Mouse (Mus musculus) erythroblast, embryonic 14.5 days (primary cell): ENCODE results near the gene Aipl1. TPM values are rescaled to one million over a fixed set of nuclear protein-coding genes. Genes with fewer than 3 reads are reported as not detected.

Experiments
- H3K27me3 ChIP-seq: 2 replicates; pipeline ENCODE4 v1.6.1; 2012; ENCODE audit warnings: inconsistent platforms; ENCODE audit not compliant: control insufficient read depth
- H3K36me3 ChIP-seq: 2 replicates; pipeline ENCODE4 v1.6.1; 2012; ENCODE audit warnings: mild to moderate bottlenecking, inconsistent platforms; ENCODE audit not compliant: control insufficient read depth
- H3K4me1 ChIP-seq: 2 replicates; pipeline ENCODE4 v1.6.1; 2012; ENCODE audit warnings: inconsistent platforms; ENCODE audit not compliant: control insufficient read depth
- H3K4me3 ChIP-seq: replicated peaks from 2 replicates; pipeline ENCODE3; 2012; ENCODE audit warnings: moderate library complexity, mild to moderate bottlenecking, inconsistent platforms
- H3K9me3 ChIP-seq: 2 replicates; pipeline ENCODE4 v1.6.1; 2012; ENCODE audit warnings: low read length, inconsistent platforms, mixed read lengths; ENCODE audit not compliant: control insufficient read depth
- GATA1 ChIP-seq: IDR thresholded peaks from 2 replicates; pipeline ENCODE4 v1.6.1; 2012; ENCODE audit warnings: low read length, inconsistent platforms, mixed read lengths
- TAL1 ChIP-seq: IDR thresholded peaks from 3 replicates; pipeline ENCODE4 v1.6.1; 2012; ENCODE audit warnings: low read length, inconsistent platforms, mixed read lengths
- polyA plus RNA-seq: library from polyadenylated mRNA; stranded (reverse); fragments of >175 nt; gene quantifications from 2 replicates; pipeline ENCODE4 v1.2.3, GENCODE M21; 2012

The Aipl1 gene
- polyA plus RNA-seq, 1 experiment: 0.02 TPM

DNA sequence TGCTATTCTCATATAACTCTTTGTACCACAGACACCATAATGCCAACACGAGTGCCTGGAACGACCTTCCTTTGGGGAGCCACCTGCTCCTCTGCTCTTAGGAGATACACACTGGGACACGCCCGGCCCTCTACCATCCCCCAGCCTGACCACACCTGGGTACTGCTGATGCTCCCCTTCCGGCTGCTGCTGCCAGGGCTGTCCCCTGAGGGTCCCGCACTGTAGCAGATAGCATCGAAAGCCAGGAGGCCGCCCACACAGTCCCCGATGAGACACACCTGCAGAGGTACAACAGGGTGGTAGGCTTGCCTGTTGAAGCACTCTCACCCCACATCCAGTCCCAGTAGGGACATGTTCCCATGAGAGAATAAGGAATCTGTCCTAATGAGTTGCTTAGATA lies 33.4 kb upstream of the Aipl1 start:
- Histone ChIP-seq H3K4me1 (no peaks in the 10 kb centered on the region), H3K9me3 (no peaks in the 10 kb centered on the region), H3K27me3 (no peaks in the 10 kb centered on the region), H3K4me3 (no peak overlapping the region), H3K36me3 (no peaks in the 10 kb centered on the region)
- no peak for TF ChIP-seq GATA1
- TF ChIP-seq TAL1: no peak

DNA sequence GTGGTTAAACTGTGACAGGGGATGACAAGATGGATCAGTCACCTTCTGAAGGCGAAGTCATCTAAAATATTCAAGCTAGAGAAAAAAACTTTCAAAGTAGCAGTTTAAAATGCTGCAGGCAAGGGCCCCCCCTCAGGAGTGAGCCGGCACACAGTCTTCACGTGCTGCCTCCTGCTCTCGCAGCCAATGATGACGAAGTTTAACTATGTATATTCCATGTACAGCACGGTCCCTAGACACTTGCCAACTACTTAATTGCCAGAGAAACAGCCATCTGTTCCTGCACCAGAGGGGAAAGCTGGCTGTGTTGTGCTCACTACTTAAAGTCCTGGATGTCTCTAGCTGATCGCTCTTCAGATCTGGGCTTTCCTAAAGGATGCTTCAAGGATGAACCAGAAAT lies 30.7 kb upstream of the Aipl1 start:
- H3K27me3 ChIP-seq: no peaks in the 10 kb centered on the region

DNA sequence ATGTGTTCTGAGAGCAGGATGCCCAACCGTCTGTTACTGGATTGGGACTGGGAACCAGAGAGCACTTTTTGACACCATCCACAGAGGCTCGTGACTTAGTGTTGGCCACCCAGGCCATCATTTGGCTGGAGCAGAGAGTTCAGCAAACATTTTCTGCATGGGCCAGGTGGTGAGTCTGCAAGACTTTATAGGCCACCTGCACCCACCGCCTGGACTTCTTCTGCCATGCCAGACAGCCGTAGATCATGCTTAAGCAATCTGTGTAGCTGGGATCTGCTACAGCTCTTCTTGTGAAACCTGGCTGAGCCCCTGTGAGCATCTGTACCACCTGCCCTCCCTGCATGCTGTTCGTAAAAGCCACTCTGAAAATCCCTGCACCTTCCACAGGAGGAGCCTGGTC lies 30.0 kb upstream of the Aipl1 start:
- no peaks in the 10 kb centered on the region for H3K9me3 ChIP-seq
- no peaks in the 10 kb centered on the region for H3K27me3 ChIP-seq
- H3K4me1 ChIP-seq: no peaks in the 10 kb centered on the region
- TF ChIP-seq GATA1 (no peak), TAL1 (no peak)
- H3K36me3 ChIP-seq: no peaks in the 10 kb centered on the region
- no peak overlapping the region for H3K4me3 ChIP-seq

More for the DNA sequence above, 30.7 kb upstream of the Aipl1 start:
- Histone ChIP-seq H3K9me3 (no peaks in the 10 kb centered on the region), H3K4me3 (no peak overlapping the region), H3K4me1 (no peaks in the 10 kb centered on the region), H3K36me3 (no peaks in the 10 kb centered on the region)
- TF ChIP-seq GATA1 (no peak), TAL1 (no peak)

DNA sequence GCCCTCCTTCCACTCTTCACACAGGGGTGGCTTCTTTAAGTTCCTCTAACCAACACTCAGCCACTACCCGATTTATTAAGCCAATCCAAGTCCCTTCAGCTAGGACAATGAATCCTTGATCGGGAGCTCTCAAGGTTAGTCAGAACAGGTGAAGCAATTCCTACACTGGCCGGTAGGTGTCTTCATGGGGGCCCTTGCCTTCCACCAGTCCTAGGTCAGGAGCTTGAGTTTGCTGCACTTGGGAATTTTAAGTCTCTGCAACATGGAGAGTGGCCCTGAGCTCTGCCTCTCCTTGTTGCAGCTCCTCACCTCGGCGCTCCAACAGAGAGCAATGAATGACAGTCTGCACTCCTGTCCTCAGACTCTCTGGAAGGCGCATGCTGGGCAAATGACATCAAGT lies 29.0 kb upstream of the Aipl1 start:
- no peaks in the 10 kb centered on the region for H3K4me1 ChIP-seq
- TF ChIP-seq GATA1 (no peak), TAL1 (no peak)
- H3K36me3 ChIP-seq: no peaks in the 10 kb centered on the region
- no peaks in the 10 kb centered on the region for H3K9me3 ChIP-seq
- H3K4me3 ChIP-seq: no peak overlapping the region
- H3K27me3 ChIP-seq: no peaks in the 10 kb centered on the region

DNA sequence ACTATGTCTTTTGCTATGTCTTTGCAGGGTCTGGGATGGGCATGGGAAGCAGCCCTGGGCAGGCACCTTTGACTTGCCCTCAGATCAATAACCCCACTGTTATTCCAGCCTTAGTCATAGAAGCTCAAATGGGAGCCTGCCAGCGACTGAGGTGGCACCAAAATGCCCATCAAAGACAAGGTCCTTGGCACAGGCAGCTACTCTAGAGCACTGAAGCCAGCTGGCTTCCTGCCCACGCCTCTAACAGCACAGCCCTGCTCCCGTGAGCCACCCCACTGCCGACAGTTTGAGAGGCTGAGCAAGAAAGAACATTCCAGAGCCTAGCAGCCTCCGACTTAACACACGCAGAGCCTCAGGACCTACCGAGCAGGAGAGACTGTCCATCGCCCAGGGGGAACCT lies 27.8 kb upstream of the Aipl1 start:
- Histone ChIP-seq H3K36me3 (no peaks in the 10 kb centered on the region), H3K9me3 (no peaks in the 10 kb centered on the region), H3K4me3 (no peak overlapping the region), H3K4me1 (no peaks in the 10 kb centered on the region), H3K27me3 (no peaks in the 10 kb centered on the region)
- no peak for TF ChIP-seq TAL1
- no peak for TF ChIP-seq GATA1

DNA sequence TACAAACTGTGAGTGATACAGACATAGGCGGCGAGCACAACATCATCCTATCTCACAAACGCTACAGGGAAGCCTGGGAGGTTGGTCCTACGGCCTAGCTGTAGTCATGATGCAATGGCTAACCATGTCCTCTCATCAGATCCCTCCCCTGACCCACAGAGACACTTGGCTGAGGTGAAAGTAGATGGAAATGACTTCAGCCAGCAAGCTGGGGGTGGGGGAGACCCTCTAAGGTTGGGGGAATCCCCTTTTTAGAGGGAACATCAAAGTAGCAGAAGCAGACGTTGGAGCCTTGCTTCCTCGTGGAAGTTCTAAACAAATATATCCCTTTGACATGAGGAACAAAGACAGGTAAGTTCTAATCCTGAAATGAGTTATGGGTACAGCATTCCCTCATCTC lies 27.1 kb upstream of the Aipl1 start:
- no peaks in the 10 kb centered on the region for H3K4me1 ChIP-seq
- H3K27me3 ChIP-seq: no peaks in the 10 kb centered on the region
- no peak overlapping the region for H3K4me3 ChIP-seq
- no peaks in the 10 kb centered on the region for H3K9me3 ChIP-seq
- no peaks in the 10 kb centered on the region for H3K36me3 ChIP-seq
- TF ChIP-seq TAL1: no peak
- no peak for TF ChIP-seq GATA1

DNA sequence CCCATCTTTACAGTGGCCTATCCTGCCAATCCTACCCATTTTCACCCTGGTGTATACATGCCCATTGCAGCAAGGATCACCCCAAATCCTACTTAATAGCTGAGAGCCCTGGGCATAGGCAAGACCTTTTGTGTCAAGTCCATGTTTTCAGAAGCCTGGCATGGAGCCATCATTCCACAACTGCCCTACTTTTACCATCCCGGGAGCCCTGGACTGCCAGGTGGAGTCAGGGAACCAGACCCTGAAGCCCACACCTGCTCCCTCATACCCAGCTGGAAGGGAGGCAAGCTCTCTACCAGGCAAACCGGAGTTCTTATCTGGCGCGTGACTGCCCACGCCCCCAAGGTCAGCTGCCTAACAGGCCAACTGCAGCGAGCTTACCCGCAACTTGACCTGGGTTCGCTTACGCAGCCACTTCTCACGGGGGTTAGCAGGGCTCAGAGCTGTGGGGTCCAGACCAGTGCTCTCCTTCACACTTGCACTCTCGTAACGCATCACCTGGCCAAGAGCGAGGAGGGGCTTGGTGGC lies 23.8 kb upstream of the Aipl1 start:
- no peaks in the 10 kb centered on the region for H3K27me3 ChIP-seq
- TF ChIP-seq GATA1: no peak
- no peak for TF ChIP-seq TAL1
- H3K9me3 ChIP-seq: no peaks in the 10 kb centered on the region
- no peaks in the 10 kb centered on the region for H3K4me1 ChIP-seq
- no peak overlapping the region for H3K4me3 ChIP-seq
- H3K36me3 ChIP-seq: no peaks in the 10 kb centered on the region

DNA sequence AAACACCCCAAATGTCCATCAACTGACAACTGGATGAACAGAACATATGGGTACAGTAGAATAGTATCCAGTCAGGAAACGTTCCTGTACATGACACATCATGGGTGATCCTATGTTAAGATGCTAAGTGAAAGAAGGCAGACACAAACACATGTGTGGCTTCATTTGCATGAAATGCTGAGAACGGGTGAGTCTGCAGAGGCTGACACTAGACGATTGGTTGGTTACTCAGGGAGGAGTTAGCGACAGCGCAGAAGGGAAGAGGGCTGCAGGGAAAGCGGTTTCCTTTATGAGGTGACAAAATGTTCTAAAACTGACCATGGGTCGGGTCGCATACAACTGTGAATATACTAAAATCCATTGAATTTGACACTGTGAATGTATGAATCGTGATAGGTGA lies 23.1 kb upstream of the Aipl1 start:
- Histone ChIP-seq H3K9me3 (no peaks in the 10 kb centered on the region), H3K36me3 (no peaks in the 10 kb centered on the region), H3K4me1 (no peaks in the 10 kb centered on the region), H3K4me3 (no peak overlapping the region), H3K27me3 (no peaks in the 10 kb centered on the region)
- TF ChIP-seq TAL1 (no peak), GATA1 (no peak)

DNA sequence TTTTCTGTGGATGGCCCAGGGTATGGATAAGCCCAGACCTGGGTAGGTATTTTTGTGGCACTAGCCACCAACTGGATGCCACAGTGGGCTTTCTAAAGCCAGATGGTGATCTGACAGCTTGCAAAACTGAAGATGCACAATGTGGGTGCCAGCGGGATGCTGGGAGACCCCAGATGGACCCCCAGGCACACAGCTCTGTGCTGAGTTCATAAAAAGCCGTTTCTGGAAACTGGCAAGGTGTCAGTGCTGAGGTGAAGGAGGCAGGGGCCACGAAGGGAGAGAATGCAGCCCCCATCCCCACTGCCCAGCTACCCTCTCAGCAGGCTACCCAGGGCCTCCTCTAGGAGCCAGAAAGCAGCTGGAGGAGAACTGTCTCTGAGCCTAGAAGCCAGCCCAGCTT lies 19.9 kb upstream of the Aipl1 start:
- no peaks in the 10 kb centered on the region; the same call in 1 of the 2 replicates for H3K27me3 ChIP-seq

DNA sequence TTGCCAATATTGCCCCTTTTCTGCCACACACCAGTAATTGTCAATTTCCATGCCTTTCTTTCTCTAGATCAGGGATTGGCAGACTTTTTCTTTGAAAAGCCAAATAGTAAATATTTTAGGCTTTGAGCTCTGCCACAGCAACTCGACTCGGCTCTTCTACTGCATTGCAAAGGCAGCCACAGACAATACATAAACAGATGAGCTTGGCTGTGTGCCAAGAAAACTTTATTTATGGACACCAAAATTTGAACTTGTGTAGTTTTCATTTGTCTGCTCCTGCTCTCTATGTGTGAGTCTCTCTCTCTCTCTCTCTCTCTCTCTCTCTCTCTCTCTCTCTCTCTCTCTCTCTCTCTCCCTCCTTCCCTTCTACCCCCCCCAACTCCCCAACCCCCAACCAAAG lies 17.9 kb upstream of the Aipl1 start:
- TF ChIP-seq GATA1: no peak
- no peak for TF ChIP-seq TAL1
- no peaks in the 10 kb centered on the region for H3K4me1 ChIP-seq
- H3K27me3 ChIP-seq: peaks cover 18% of the 10 kb centered on the region
- H3K9me3 ChIP-seq: no peaks in the 10 kb centered on the region
- H3K36me3 ChIP-seq: no peaks in the 10 kb centered on the region
- H3K4me3 ChIP-seq: no peak overlapping the region

More for the DNA sequence above, 19.9 kb upstream of the Aipl1 start:
- no peaks in the 10 kb centered on the region for H3K36me3 ChIP-seq
- H3K4me1 ChIP-seq: no peaks in the 10 kb centered on the region
- no peaks in the 10 kb centered on the region for H3K9me3 ChIP-seq
- TF ChIP-seq GATA1 (no peak), TAL1 (no peak)
- H3K4me3 ChIP-seq: no peak overlapping the region
